Mouse (Mus musculus) lung, adult 2 months (tissue): ENCODE data around the gene Phf23. TPM values are rescaled to one million over a fixed set of nuclear protein-coding genes. Genes with fewer than 3 reads are reported as not detected.

Experiments used
- DNase-seq: peaks from one replicate; pipeline ENCODE4 v3.0.0; 2022
- H3K4me1 ChIP-seq: fragments of 200-500 bp; 2 replicates; pipeline ENCODE4 v1.6.1; 2011; ENCODE audit warnings: low read length; ENCODE audit not compliant: control insufficient read depth, insufficient read depth
- H3K4me3 ChIP-seq: fragments of 200-500 bp; replicated peaks from 2 replicates; pipeline ENCODE3; 2011; ENCODE audit warnings: low read depth, mild to moderate bottlenecking, control low read depth, low read length; ENCODE audit errors: extremely low read depth
- CTCF ChIP-seq: fragments of 200-500 bp; IDR thresholded peaks from 2 replicates; pipeline ENCODE4 v1.5.1; 2011; ENCODE audit warnings: mild to moderate bottlenecking, low read length, control low read depth; ENCODE audit not compliant: insufficient read depth
- POLR2A ChIP-seq: fragments of 200-500 bp; IDR thresholded peaks from 2 replicates; pipeline ENCODE4 v1.6.1; 2011; ENCODE audit warnings: low read depth, mild to moderate bottlenecking, control low read depth, low read length, borderline replicate concordance; ENCODE audit errors: extremely low read depth
- WGBS: fragments of 180-500 bp; shearing (Covaris S2); methylation state at CpG from one replicate; pipeline ENCODE4 v1.1.7; 2018; 5-methylcytosine and 5-hydroxymethylcytosine counted together
- polyA plus RNA-seq: library from polyadenylated mRNA; depleted of rRNA; stranded (reverse); fragments of >200 nt; gene quantifications from 2 replicates; pipeline ENCODE4 v1.2.3, GENCODE M21; 2012; rRNA removed

Phf23 gene
- polyA plus RNA-seq, 1 experiment: 22.9 TPM

DNA sequence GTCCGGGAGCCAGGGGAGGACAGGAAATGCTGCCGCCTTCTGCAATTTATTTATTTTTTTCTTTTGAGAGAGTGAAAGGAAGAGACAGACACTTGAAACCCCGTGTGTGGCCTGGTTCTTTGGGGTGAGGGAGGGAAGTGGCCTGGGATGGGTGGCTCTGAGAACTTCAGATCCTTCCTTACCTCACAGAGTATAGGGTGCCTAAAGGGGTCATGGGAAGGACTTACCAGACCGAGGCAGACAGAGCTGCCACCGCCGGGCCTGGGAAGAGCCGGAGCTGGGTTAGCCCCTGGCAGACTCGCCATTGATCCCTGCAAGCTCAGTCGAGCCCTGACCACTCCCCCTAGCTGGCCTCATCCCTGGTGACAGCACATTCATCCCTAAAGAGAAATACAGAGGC lies 49.9 kb downstream of the Phf23 start:
- TF ChIP-seq POLR2A (no peak), CTCF (no peak)
- no peak for DNase-seq
- no peak overlapping the region for H3K4me3 ChIP-seq
- H3K4me1 ChIP-seq: no peaks in the 10 kb centered on the region
- WGBS: 41% methylated on average over 9 of the region's 9 CpGs

DNA sequence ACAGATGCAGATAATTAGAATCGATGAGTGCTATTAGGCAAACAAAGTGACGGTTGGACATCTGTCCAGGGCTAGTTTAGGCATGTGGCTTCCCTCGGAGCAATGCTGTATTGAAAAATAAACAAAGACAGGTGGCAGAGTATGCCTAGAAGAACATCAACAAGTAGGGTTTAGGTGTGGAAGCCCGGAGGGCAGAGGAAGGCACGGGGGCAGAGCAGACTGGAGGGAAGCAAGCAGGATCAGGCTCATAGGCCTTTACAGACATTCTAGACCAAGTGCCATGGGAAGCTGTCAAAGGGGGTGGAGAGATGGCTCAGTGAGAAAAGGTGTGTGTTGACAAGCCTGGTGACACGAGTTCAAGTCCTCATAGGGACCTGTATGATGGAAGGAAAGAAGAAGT lies 53.8 kb downstream of the Phf23 start:
- TF ChIP-seq POLR2A: no peak
- TF ChIP-seq CTCF: no peak
- WGBS: 53% methylated on average over 6 of the region's 6 CpGs
- DNase-seq: no peak
- no peak overlapping the region for H3K4me3 ChIP-seq
- no peaks in the 10 kb centered on the region for H3K4me1 ChIP-seq

Other genes with a start within 250 kb of the Phf23 start
- gene Polr2a, start 237.1 kb upstream of the Phf23 start, polyA plus RNA-seq: 32.0 and 51.1 TPM in 2 replicates
- gene Slc35g3, start 233.8 kb upstream of the Phf23 start, polyA plus RNA-seq: 1.4 and 2.3 TPM in 2 replicates
- 104 and 106 TPM in 2 replicates for gene Zbtb4, start 229.9 kb upstream of the Phf23 start, polyA plus RNA-seq
- 31.5 and 38.0 TPM in 2 replicates for gene Chrnb1, start 199.8 kb upstream of the Phf23 start, polyA plus RNA-seq
- 6.9 and 8.0 TPM in 2 replicates for gene Fgf11, start 193.9 kb upstream of the Phf23 start, polyA plus RNA-seq
- gene Tmem102, start 190.2 kb upstream of the Phf23 start, polyA plus RNA-seq: 9.4 and 9.5 TPM in 2 replicates
- not detected in 2 replicates for gene Gm39566, start 180.5 kb upstream of the Phf23 start, polyA plus RNA-seq
- gene Spem2, start 177.3 kb upstream of the Phf23 start, polyA plus RNA-seq: not detected in 2 replicates
- gene Spem1, start 173.6 kb upstream of the Phf23 start, polyA plus RNA-seq: 0.15 and 0.41 TPM in 2 replicates
- gene Nlgn2, start 158.0 kb upstream of the Phf23 start, polyA plus RNA-seq: 32.3 and 42.0 TPM in 2 replicates
- gene Tmem256, start 157.3 kb upstream of the Phf23 start, polyA plus RNA-seq: 151 and 173 TPM in 2 replicates
- 192 and 225 TPM in 2 replicates for gene Plscr3, start 149.4 kb upstream of the Phf23 start, polyA plus RNA-seq
- gene Tnk1, start 137.0 kb upstream of the Phf23 start, polyA plus RNA-seq: 14.4 and 17.4 TPM in 2 replicates
- not detected in 2 replicates for gene Tmem95, start 117.8 kb upstream of the Phf23 start, polyA plus RNA-seq
- gene Kctd11, start 114.4 kb upstream of the Phf23 start, polyA plus RNA-seq: 12.6 and 19.1 TPM in 2 replicates
- 11.2 and 14.3 TPM in 2 replicates for gene Acap1, start 100.2 kb upstream of the Phf23 start, polyA plus RNA-seq
- 0.65 and 1.4 TPM in 2 replicates for gene 2810408A11Rik, start 94.8 kb upstream of the Phf23 start, polyA plus RNA-seq
- gene Neurl4, start 94.7 kb upstream of the Phf23 start, polyA plus RNA-seq: 47.7 and 58.1 TPM in 2 replicates
- 104 and 112 TPM in 2 replicates for gene Gps2, start 81.9 kb upstream of the Phf23 start, polyA plus RNA-seq
- 216 and 372 TPM in 2 replicates for gene Eif5a, start 73.8 kb upstream of the Phf23 start, polyA plus RNA-seq
- 4.6 and 6.7 TPM in 2 replicates for gene Ybx2, start 60.0 kb upstream of the Phf23 start, polyA plus RNA-seq
- 22.3 and 40.4 TPM in 2 replicates for gene Slc2a4, start 47.6 kb upstream of the Phf23 start, polyA plus RNA-seq
- gene Cldn7, start 31.0 kb upstream of the Phf23 start, polyA plus RNA-seq: 60.5 and 63.7 TPM in 2 replicates
- gene Ctdnep1, start 14.6 kb upstream of the Phf23 start, polyA plus RNA-seq: 88.3 and 102 TPM in 2 replicates
- gene Elp5, start 13.3 kb upstream of the Phf23 start, polyA plus RNA-seq: 38.5 and 53.8 TPM in 2 replicates
- 333 and 615 TPM in 2 replicates for gene Gabarap, start 4.6 kb upstream of the Phf23 start, polyA plus RNA-seq
- 16.7 and 20.8 TPM in 2 replicates for gene Dvl2, start 4.8 kb downstream of the Phf23 start, polyA plus RNA-seq
- 63.1 and 88.6 TPM in 2 replicates for gene Acadvl, start 19.6 kb downstream of the Phf23 start, polyA plus RNA-seq
- gene Dlg4, start 21.2 kb downstream of the Phf23 start, polyA plus RNA-seq: 28.0 and 33.7 TPM in 2 replicates
- gene Asgr1, start 58.3 kb downstream of the Phf23 start, polyA plus RNA-seq: 2.4 and 4.9 TPM in 2 replicates
- gene Asgr2, start 96.9 kb downstream of the Phf23 start, polyA plus RNA-seq: 0.51 and 0.52 TPM in 2 replicates
- 12.1 and 17.7 TPM in 2 replicates for gene Mgl2, start 134.6 kb downstream of the Phf23 start, polyA plus RNA-seq
- gene Clec10a, start 160.4 kb downstream of the Phf23 start, polyA plus RNA-seq: 4.0 and 4.2 TPM in 2 replicates
- gene Slc16a11, start 217.0 kb downstream of the Phf23 start, polyA plus RNA-seq: 211 and 239 TPM in 2 replicates
- 9.2 and 11.3 TPM in 2 replicates for gene Slc16a13, start 225.3 kb downstream of the Phf23 start, polyA plus RNA-seq
- 21.9 and 25.6 TPM in 2 replicates for gene Bcl6b, start 234.0 kb downstream of the Phf23 start, polyA plus RNA-seq
- 79.0 and 80.9 TPM in 2 replicates for gene 0610010K14Rik, start 242.1 kb downstream of the Phf23 start, polyA plus RNA-seq
- 6.6 and 7.2 TPM in 2 replicates for gene Gm21988, start 244.1 kb downstream of the Phf23 start, polyA plus RNA-seq
- gene Rnasek, start 244.1 kb downstream of the Phf23 start, polyA plus RNA-seq: 143 and 168 TPM in 2 replicates